Mouse (Mus musculus): Measurements from ENCODE around the gene Klra6.

- TF ChIP-seq CTCF (IDR thresholded peaks at IDR 0.05; ENCODE audit: extremely low read depth, insufficient read length, insufficient replicate concordance, low read depth, low read length): no peak
- no peak for TF ChIP-seq POLR2A (IDR thresholded peaks at IDR 0.05; ENCODE audit: low read depth, low read length)
Observed at GRCm38 (mm10) chr6:130065196-130065595, 38.4 kb upstream of the Klra6 start.
